Mouse (Mus musculus): ENCODE data around the gene Taf1c. TPM values are rescaled to one million over a fixed set of nuclear protein-coding genes. Genes with fewer than 3 reads are reported as not detected.

The Taf1c gene
- polyA plus RNA-seq, 1 experiment from 2014 or later = 10.1 TPM

DNA sequence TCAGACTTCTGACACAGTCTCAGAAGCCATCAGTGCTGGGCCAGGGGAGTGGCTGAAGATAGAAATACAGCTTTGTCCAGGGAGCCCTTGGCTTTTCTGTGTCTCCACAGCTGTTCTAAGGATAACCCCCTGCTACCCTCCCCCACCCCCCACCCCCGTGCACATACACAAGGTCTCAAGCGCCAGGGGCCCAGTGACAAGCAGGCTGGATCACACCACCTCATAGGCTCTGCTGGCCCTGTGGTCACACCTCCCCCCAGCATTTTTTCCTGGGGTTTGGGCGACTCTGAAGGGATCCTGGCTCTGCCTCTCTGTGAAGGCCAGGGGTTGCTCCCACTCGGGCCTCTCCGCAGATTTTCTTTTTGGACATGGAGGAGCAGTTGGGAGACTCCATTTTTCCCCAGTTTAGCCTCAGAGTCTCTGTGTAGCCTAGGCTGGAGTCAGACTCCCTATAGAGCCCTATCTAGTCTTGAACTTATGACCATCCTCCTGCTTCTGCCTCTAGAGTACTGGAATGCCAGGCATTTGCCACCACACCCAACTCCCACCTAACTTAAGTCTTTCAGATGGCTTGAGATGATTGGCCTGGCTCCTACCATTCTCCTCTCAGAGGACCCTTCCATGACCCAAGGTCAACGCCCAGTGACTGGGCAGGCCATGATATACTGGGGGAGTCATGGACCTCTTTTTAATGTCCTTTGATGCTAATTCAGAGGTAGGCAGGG, 15.3 kb upstream of the Taf1c start:
- 64% methylated on average over 6 of the region's 6 CpGs for WGBS
- Histone ChIP-seq H3K27me3 (ENCODE audit: control insufficient read depth, insufficient read depth, low read length) (no peaks in the 10 kb centered on the region), H3K27ac (ENCODE audit: low read depth, low read length) (no peak overlapping the region), H3K4me2 (replicated peaks; ENCODE audit: low read depth, low read length) (no peak overlapping the region), H3K4me1 (replicated peaks; ENCODE audit: control insufficient read depth, insufficient read depth, low read length) (no peaks in the 10 kb centered on the region), H3K36me3 (ENCODE audit: control insufficient read depth, insufficient read depth, low read length) (no peaks in the 10 kb centered on the region), H3K4me3 (ENCODE audit: low read depth, low read length) (no peak overlapping the region), H3K9me3 (ENCODE audit: control insufficient read depth, low read length) (no peaks in the 10 kb centered on the region), H3K9ac (ENCODE audit: low read depth, low read length) (no peak overlapping the region)
- DNase-seq (ENCODE audit: low spot score) (no peak), ATAC-seq (ENCODE audit: low FRiP score) (no peak)

DNA sequence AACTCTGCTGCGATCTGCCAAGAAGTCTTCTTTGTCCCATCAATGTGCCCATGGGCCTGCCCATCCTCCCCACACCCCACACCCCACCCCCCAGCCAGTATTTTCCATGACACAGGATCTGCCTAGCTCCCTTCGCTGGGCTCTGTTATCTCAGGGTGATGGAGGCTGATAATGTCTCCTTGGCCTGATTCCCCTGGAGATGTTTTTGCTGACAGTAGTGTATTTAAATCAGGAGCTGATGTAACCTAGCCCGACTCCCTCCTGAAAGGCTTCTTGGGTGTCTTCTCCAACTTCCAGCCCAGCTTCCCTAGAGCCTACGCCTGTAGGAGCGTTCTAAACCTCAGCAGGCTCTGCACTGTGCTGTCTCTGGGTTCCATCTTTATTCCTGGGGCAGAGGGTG, 13.9 kb upstream of the Taf1c start:
- WGBS = 74% methylated on average over 5 of the region's 5 CpGs
- Histone ChIP-seq H3K9me3 (ENCODE audit: control insufficient read depth, low read length) (no peaks in the 10 kb centered on the region), H3K4me3 (ENCODE audit: low read depth, low read length) (no peak overlapping the region), H3K9ac (ENCODE audit: low read depth, low read length) (no peak overlapping the region), H3K27me3 (ENCODE audit: control insufficient read depth, insufficient read depth, low read length) (no peaks in the 10 kb centered on the region; the same call in 1 of the 2 replicates), H3K4me1 (replicated peaks; ENCODE audit: control insufficient read depth, insufficient read depth, low read length) (no peaks in the 10 kb centered on the region), H3K27ac (ENCODE audit: low read depth, low read length) (no peak overlapping the region), H3K4me2 (replicated peaks; ENCODE audit: low read depth, low read length) (no peak overlapping the region), H3K36me3 (ENCODE audit: control insufficient read depth, insufficient read depth, low read length) (no peaks in the 10 kb centered on the region)
- ATAC-seq (ENCODE audit: low FRiP score) (no peak), DNase-seq (ENCODE audit: low spot score) (no peak)

DNA sequence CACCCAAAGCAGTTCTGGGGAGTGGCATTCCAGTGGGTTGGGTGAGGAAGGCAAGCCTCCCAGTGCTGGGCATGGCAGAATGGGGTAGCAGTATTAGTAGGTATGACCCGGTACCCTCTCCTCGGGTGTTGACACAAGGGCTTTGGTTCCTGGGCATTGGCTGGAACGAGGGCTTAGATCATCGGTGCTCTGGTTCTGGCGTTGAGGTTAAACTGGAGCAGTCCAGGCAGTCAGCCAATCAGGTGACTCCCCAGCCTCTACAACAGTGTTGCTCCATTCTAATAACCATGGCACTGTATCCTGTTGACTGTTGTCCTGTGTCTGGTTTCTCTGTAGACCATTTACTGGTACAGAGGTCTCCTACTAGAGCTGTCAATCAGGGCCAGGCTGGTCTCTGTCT, 12.6 kb upstream of the Taf1c start:
- Histone ChIP-seq H3K36me3 (ENCODE audit: control insufficient read depth, insufficient read depth, low read length) (no peaks in the 10 kb centered on the region), H3K4me1 (replicated peaks; ENCODE audit: control insufficient read depth, insufficient read depth, low read length) (no peaks in the 10 kb centered on the region), H3K9me3 (ENCODE audit: control insufficient read depth, low read length) (no peaks in the 10 kb centered on the region), H3K4me2 (replicated peaks; ENCODE audit: low read depth, low read length) (no peak overlapping the region), H3K9ac (ENCODE audit: low read depth, low read length) (no peak overlapping the region), H3K27ac (ENCODE audit: low read depth, low read length) (no peak overlapping the region), H3K4me3 (ENCODE audit: low read depth, low read length) (no peak overlapping the region), H3K27me3 (ENCODE audit: control insufficient read depth, insufficient read depth, low read length) (no peaks in the 10 kb centered on the region; the same call in 1 of the 2 replicates)
- ATAC-seq (ENCODE audit: low FRiP score) (no peak), DNase-seq (ENCODE audit: low spot score) (no peak)
- 89% methylated on average over 5 of the region's 5 CpGs for WGBS

DNA sequence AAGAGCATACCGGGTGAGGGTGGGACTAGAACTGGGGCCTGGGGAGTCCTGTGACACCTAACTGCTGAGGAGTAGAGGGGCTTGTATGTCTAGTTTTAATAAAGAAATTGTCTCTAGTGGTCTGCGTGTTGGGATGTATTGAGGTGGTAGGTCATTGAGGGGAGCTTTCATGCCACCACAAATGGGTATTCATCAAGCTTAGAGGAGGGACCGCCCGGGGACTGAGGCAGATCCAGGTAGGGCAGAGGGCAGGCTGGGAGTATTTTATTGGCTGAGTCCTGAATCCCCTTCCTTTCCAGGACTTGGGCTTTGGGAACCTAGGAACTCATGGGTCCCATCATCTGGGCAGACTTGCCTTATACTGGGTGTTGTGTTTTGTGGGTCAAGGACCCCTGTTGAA, 11.8 kb upstream of the Taf1c start:
- H3K27ac ChIP-seq (ENCODE audit: low read depth, low read length) = no peak overlapping the region
- H3K9me3 ChIP-seq (ENCODE audit: control insufficient read depth, low read length) = no peaks in the 10 kb centered on the region
- H3K36me3 ChIP-seq (ENCODE audit: control insufficient read depth, insufficient read depth, low read length) = no peaks in the 10 kb centered on the region
- ATAC-seq (ENCODE audit: low FRiP score) (no peak), DNase-seq (ENCODE audit: low spot score) (no peak)
- 93% methylated on average over 4 of the region's 4 CpGs for WGBS
- no peaks in the 10 kb centered on the region; the same call in 1 of the 2 replicates for H3K27me3 ChIP-seq (ENCODE audit: control insufficient read depth, insufficient read depth, low read length)
- no peak overlapping the region for H3K9ac ChIP-seq (ENCODE audit: low read depth, low read length)
- no peak overlapping the region for H3K4me2 ChIP-seq (replicated peaks; ENCODE audit: low read depth, low read length)
- H3K4me3 ChIP-seq (ENCODE audit: low read depth, low read length) = no peak overlapping the region
- H3K4me1 ChIP-seq (replicated peaks; ENCODE audit: control insufficient read depth, insufficient read depth, low read length) = no peaks in the 10 kb centered on the region

DNA sequence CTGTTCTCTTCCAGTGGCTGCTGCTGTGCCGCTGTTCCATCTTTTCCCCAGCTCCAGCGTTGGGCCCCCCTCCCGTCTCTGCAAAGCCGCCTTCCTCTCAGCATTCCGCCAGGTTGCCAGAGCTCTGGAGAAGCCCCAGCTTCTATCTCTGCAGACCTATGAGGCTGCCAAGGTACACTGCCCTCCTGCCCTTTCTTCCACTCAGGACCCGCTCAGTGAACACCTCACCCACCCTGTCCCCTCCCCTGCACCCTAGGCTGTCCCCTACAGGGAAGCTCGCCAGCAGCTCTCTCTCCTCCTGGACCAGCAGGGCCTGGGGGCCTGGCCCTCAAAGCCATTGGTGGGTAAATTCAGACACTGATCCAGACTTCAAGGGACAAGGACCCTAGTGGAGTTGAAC, 11.3 kb upstream of the Taf1c start:
- DNase-seq (ENCODE audit: low spot score) = no peak
- Histone ChIP-seq H3K4me1 (replicated peaks; ENCODE audit: control insufficient read depth, insufficient read depth, low read length) (no peaks in the 10 kb centered on the region), H3K27me3 (ENCODE audit: control insufficient read depth, insufficient read depth, low read length) (no peaks in the 10 kb centered on the region; the same call in 1 of the 2 replicates), H3K4me3 (ENCODE audit: low read depth, low read length) (no peak overlapping the region), H3K9ac (ENCODE audit: low read depth, low read length) (no peak overlapping the region), H3K36me3 (ENCODE audit: control insufficient read depth, insufficient read depth, low read length) (no peaks in the 10 kb centered on the region), H3K9me3 (ENCODE audit: control insufficient read depth, low read length) (no peaks in the 10 kb centered on the region), H3K4me2 (replicated peaks; ENCODE audit: low read depth, low read length) (no peak overlapping the region), H3K27ac (ENCODE audit: low read depth, low read length) (no peak overlapping the region)
- 68% methylated on average over 7 of the region's 7 CpGs for WGBS
- no peak for ATAC-seq (ENCODE audit: low FRiP score)

DNA sequence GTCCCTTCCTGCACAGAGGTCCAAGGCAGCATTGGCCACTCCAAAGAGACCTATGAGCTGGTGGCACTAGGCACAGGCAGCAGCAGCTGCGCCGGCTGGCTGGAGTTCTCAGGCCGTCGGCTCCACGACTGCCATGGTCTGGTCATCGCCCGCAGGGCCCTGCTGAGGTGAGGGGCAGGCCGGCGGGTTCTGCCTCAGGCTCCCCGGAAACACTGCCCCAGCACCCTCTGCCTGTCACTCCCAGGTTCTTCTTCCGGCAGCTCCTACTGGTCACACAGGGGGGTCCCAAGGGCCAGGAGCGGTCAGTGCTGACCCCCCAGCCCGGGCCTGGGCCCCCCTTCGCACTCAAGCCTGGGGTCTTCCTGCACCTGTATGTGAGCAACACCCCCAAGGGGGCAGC, 10.1 kb upstream of the Taf1c start:
- 72% methylated on average over 14 of the region's 14 CpGs for WGBS
- ATAC-seq (ENCODE audit: low FRiP score) = no peak

DNA sequence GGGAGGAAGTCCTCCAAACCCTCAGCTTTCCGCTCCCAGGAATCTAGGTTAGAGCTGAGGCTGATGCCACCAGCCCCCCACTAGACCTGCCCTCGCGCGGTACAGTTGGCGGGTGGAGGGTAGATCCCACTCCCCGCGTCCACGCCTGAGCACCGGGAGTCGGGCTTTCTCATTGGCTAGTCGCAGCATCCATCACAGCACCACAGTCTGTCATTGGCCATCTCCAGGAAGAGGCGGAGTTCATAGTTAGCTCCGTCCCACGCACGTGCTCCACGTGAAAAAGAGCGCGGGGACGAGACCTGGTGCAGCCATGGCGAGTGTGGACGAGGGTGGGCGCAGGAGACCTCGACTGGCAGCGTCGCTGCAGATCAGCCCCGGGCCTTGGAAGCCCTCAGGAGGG, 7.4 kb upstream of the Taf1c start, which contains the start of gene Adad2:
TSS of gene Adad2 (plus strand) at position 277 of the 400 bp plus-strand sequence.
- Histone ChIP-seq H3K27me3 (ENCODE audit: control insufficient read depth, insufficient read depth, low read length) (no peaks in the 10 kb centered on the region; the same call in 1 of the 2 replicates), H3K4me3 (ENCODE audit: low read depth, low read length) (no peak within 1 kb of the TSS), H3K4me1 (replicated peaks; ENCODE audit: control insufficient read depth, insufficient read depth, low read length) (no peaks in the 10 kb centered on the region), H3K27ac (ENCODE audit: low read depth, low read length) (no peak within 1 kb of the TSS), H3K4me2 (replicated peaks; ENCODE audit: low read depth, low read length) (no peak within 1 kb of the TSS), H3K9me3 (ENCODE audit: control insufficient read depth, low read length) (no peaks in the 10 kb centered on the region), H3K36me3 (ENCODE audit: control insufficient read depth, insufficient read depth, low read length) (no peaks in the 10 kb centered on the region), H3K9ac (ENCODE audit: low read depth, low read length) (no peak within 1 kb of the TSS)
- DNase-seq (ENCODE audit: low spot score) (no peak), ATAC-seq (ENCODE audit: low FRiP score) (no peak)
- 76% methylated on average over 26 of the region's 26 CpGs for WGBS

More for the DNA sequence above, 10.1 kb upstream of the Taf1c start:
- Histone ChIP-seq H3K4me3 (ENCODE audit: low read depth, low read length) (no peak overlapping the region), H3K27ac (ENCODE audit: low read depth, low read length) (no peak overlapping the region), H3K4me2 (replicated peaks; ENCODE audit: low read depth, low read length) (no peak overlapping the region), H3K9me3 (ENCODE audit: control insufficient read depth, low read length) (no peaks in the 10 kb centered on the region), H3K9ac (ENCODE audit: low read depth, low read length) (no peak overlapping the region), H3K4me1 (replicated peaks; ENCODE audit: control insufficient read depth, insufficient read depth, low read length) (no peaks in the 10 kb centered on the region), H3K36me3 (ENCODE audit: control insufficient read depth, insufficient read depth, low read length) (no peaks in the 10 kb centered on the region), H3K27me3 (ENCODE audit: control insufficient read depth, insufficient read depth, low read length) (no peaks in the 10 kb centered on the region; the same call in 1 of the 2 replicates)
- DNase-seq (ENCODE audit: low spot score) = no peak

DNA sequence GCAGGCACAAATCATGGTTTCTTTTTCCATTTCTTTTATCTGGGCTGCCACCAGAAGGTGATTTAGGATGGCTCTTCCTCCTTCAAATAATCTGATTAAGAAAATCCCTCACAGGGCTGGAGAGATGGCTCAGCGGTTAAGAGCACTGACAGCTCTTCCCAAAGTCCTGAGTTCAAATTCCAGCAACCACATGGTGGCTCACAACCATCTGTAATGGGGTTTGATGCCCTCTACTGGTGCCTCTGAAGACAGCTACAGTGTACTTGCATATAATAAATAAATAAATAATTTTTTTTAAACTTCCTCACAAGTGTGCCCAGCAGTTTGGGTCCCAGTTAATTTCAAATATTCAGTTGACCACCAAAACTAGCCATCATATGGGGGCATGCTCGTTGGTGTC, 1.2 kb upstream of the Taf1c start:
- ATAC-seq (ENCODE audit: low FRiP score) (no peak), DNase-seq (ENCODE audit: low spot score) (no peak)
- H3K9ac ChIP-seq (ENCODE audit: low read depth, low read length) = no peak overlapping the region
- no peaks in the 10 kb centered on the region; the same call in 1 of the 2 replicates for H3K4me1 ChIP-seq (replicated peaks; ENCODE audit: control insufficient read depth, insufficient read depth, low read length)
- no peak overlapping the region for H3K4me3 ChIP-seq (ENCODE audit: low read depth, low read length)
- H3K9me3 ChIP-seq (ENCODE audit: control insufficient read depth, low read length) = no peaks in the 10 kb centered on the region
- no peaks in the 10 kb centered on the region for H3K27me3 ChIP-seq (ENCODE audit: control insufficient read depth, insufficient read depth, low read length)
- H3K36me3 ChIP-seq (ENCODE audit: control insufficient read depth, insufficient read depth, low read length) = 0 out of 2 replicates have a peak, but pooled peaks cover 2% of the 10 kb centered on the region
- H3K27ac ChIP-seq (ENCODE audit: low read depth, low read length) = no peak overlapping the region
- H3K4me2 ChIP-seq (replicated peaks; ENCODE audit: low read depth, low read length) = no peak overlapping the region
- 82% methylated on average over 2 of the region's 2 CpGs for WGBS

DNA sequence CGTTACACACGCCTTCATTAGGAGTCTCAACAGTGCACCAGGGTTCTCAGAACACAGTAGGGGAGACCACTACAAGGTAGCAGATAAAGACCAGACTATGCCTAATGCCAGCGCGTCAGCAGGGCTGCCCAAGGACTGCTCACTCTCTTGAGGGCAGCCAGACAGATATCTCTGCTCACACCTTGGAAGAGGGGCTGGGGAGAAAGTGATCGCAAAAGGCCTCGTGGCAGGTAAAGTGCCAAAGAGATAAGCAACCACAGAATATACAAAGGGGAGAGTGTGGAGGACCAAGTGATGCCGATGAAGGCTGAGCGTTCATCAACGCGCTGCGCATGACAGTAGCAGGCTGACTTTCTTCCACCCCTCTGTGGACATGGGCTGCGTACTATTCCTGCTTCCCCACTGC, 621 bp downstream of the Taf1c start:
- 44% methylated on average over 12 of the region's 12 CpGs for WGBS
- no peaks in the 10 kb centered on the region for H3K27me3 ChIP-seq (ENCODE audit: control insufficient read depth, insufficient read depth, low read length)
- no peak for DNase-seq (ENCODE audit: low spot score)
- no peaks in the 10 kb centered on the region; the same call in 1 of the 2 replicates for H3K4me1 ChIP-seq (replicated peaks; ENCODE audit: control insufficient read depth, insufficient read depth, low read length)
- no peak overlapping the region for H3K27ac ChIP-seq (ENCODE audit: low read depth, low read length)
- ATAC-seq (ENCODE audit: low FRiP score) = no peak
- H3K4me2 ChIP-seq (replicated peaks; ENCODE audit: low read depth, low read length) = peak overlapping the region; percentile 86
- H3K36me3 ChIP-seq (ENCODE audit: control insufficient read depth, insufficient read depth, low read length) = 0 out of 2 replicates have a peak, but pooled peaks cover 6% of the 10 kb centered on the region
- H3K4me3 ChIP-seq (ENCODE audit: low read depth, low read length) = peak overlapping the region; percentile 83
- peak overlapping the region; percentile 79 for H3K9ac ChIP-seq (ENCODE audit: low read depth, low read length)
- H3K9me3 ChIP-seq (ENCODE audit: control insufficient read depth, low read length) = no peaks in the 10 kb centered on the region

Data from hindbrain, embryonic 11.5 days (tissue).